Mouse (Mus musculus) G1E-ER4 (cell line): Measurements from ENCODE around the gene Gtf2a1. TPM values are rescaled to one million over a fixed set of nuclear protein-coding genes. Genes with fewer than 3 reads are reported as not detected.

ENCODE experiments used
- GATA1 ChIP-seq: IDR thresholded peaks from one replicate; pipeline ENCODE4 v1.8.0; 2012; ENCODE audit warnings: low read length, inconsistent platforms
- polyA plus RNA-seq: library from polyadenylated mRNA; stranded (reverse); fragments of >175 nt; gene quantifications from 2 replicates; pipeline ENCODE4 v1.2.3, GENCODE M21; 2012

The Gtf2a1 gene
- 8.0 and 10.1 TPM in 2 replicates for polyA plus RNA-seq

GRCm38 (mm10) chr12:91589847-91590690 lies at the start of gene Gtf2a1:
Gene Gtf2a1 (minus strand): TSS chr12:91590487.
- no peak for TF ChIP-seq GATA1

GRCm38 (mm10) chr12:91638351-91638750 lies 48.1 kb upstream of the Gtf2a1 start:
- no peak for TF ChIP-seq GATA1

- TF ChIP-seq GATA1: no peak
These were observed 47.0 kb upstream of the Gtf2a1 start for GRCm38 (mm10) chr12:91637136-91637909.

- TF ChIP-seq GATA1: no peak
These were observed 36.2 kb upstream of the Gtf2a1 start for GRCm38 (mm10) chr12:91626482-91626881.

GRCm38 (mm10) chr12:91625013-91625412 lies 34.7 kb upstream of the Gtf2a1 start:
- TF ChIP-seq GATA1: no peak

- TF ChIP-seq GATA1: no peak
These were observed 19.1 kb upstream of the Gtf2a1 start for GRCm38 (mm10) chr12:91609425-91609824.

GRCm38 (mm10) chr12:91607678-91608077 lies 17.4 kb upstream of the Gtf2a1 start:
- no peak for TF ChIP-seq GATA1

GRCm38 (mm10) chr12:91606651-91607050 lies 16.4 kb upstream of the Gtf2a1 start:
- TF ChIP-seq GATA1: no peak

GRCm38 (mm10) chr12:91604600-91604999 lies 14.3 kb upstream of the Gtf2a1 start:
- no peak for TF ChIP-seq GATA1

GRCm38 (mm10) chr12:91592128-91592527 lies 1.8 kb upstream of the Gtf2a1 start:
- TF ChIP-seq GATA1: no peak

- no peak for TF ChIP-seq GATA1
These were observed 904 bp upstream of the Gtf2a1 start for GRCm38 (mm10) chr12:91591191-91591590.

GRCm38 (mm10) chr12:91590716-91591115 lies 429 bp upstream of the Gtf2a1 start:
- TF ChIP-seq GATA1: no peak

- TF ChIP-seq GATA1: no peak
These were observed 793 bp downstream of the Gtf2a1 start for GRCm38 (mm10) chr12:91589542-91589846.

GRCm38 (mm10) chr12:91588670-91589541 lies 1.4 kb downstream of the Gtf2a1 start:
- TF ChIP-seq GATA1: no peak

GRCm38 (mm10) chr12:91588176-91588669 lies 2.1 kb downstream of the Gtf2a1 start:
- TF ChIP-seq GATA1: no peak
